Mouse (Mus musculus): ENCODE measurements at regions not wholly inside any gene's neighbourhood (a gene's known extent, or its start where the extent isn't known, plus 50 kb on each side); places are given as distances from the start of the nearest gene placed in this dataset.

DNA sequence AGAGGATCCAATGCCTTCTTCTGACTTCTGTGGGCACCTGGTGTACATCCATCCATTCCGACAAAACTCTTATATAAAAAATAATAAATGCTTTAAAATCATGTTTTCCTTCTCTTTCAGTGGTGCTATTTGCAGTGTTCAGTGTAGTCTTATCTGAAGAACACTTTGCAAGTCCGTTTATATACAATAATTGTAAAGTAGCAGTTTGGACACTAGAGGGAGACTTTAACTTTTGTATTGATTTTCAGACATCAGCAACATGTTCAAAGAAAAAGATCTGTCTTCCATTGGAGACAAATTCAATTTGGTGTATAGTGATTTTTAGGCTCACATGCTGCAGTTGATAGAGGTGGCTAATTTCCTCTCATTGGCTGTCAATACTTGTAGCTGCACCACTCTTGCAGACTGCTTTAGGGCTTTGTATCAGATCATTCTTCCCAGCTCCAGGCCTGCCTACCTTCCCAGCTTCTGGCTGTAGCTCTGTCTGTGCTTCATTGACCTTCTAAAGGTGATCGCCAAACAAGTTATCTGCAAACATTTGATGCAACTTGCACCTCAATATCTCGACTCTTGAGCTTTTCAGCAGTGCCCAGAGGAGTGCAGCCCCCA, 74.8 kb upstream of the Sult1c1 start:
- peak; percentile 3 for DNase-seq (ENCODE audit: extremely low read depth, insufficient read length, low spot score)

DNA sequence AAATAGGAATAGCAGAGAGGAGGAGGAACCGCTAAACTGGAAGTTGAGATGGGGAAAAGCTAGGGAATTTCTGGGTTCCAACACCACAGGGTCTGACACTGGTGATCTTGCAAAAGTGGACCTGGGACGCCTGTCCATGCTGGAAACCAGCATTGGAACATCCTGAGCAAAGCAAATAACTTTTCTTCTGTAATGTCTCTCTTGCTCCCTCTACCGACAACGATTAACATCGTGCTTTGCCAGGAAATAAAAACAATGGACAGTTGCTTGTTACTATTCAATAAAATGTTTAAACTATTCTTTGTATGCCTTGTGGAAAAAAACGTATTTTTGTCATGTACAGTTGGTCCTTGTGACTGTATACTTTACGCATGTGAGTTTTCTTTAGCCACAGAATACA, 70.8 kb upstream of the Sult1c1 start:
- no peak for DNase-seq (ENCODE audit: extremely low read depth, insufficient read length, low spot score)

Measured in 3134 (cell line).